Mouse (Mus musculus): ENCODE results near the gene Scoc. TPM values are rescaled to one million over a fixed set of nuclear protein-coding genes. Genes with fewer than 3 reads are reported as not detected.
A peak's percentile ranks its signal among the peaks of the same experiment; 100 is the strongest.

The Scoc gene
- polyA plus RNA-seq, 1 experiment from 2014 or later, result 80.7 TPM

- Histone ChIP-seq H3K4me1 (replicated peaks) (no peaks in the 10 kb centered on the region), H3K4me2 (no peak overlapping the region), H3K9me3 (replicated peaks) (no peaks in the 10 kb centered on the region), H3K27ac (no peak overlapping the region), H3K36me3 (no peaks in the 10 kb centered on the region), H3K9ac (no peak overlapping the region), H3K27me3 (no peaks in the 10 kb centered on the region), H3K4me3 (no peak overlapping the region)
- WGBS, result 68% methylated on average over 4 of the region's 4 CpGs
- ATAC-seq (replicated peaks; ENCODE audit: insufficient number of reproducible peaks, insufficient read depth, low FRiP score, low read depth), result no peak
Observed at GRCm38 (mm10) chr8:83397726-83398125, 60.5 kb downstream of the Scoc start.

GRCm38 (mm10) chr8:83396680-83397079, 61.5 kb downstream of the Scoc start:
- Histone ChIP-seq H3K27me3 (peaks cover 1% of the 10 kb centered on the region; the same call in 1 of the 2 replicates), H3K36me3 (no peaks in the 10 kb centered on the region), H3K9ac (no peak overlapping the region), H3K4me2 (no peak overlapping the region), H3K27ac (no peak overlapping the region), H3K4me3 (no peak overlapping the region), H3K9me3 (replicated peaks) (no peaks in the 10 kb centered on the region), H3K4me1 (replicated peaks) (no peaks in the 10 kb centered on the region)
- WGBS, result 79% methylated on average over 6 of the region's 6 CpGs
- no peak for ATAC-seq (replicated peaks; ENCODE audit: insufficient number of reproducible peaks, insufficient read depth, low FRiP score, low read depth)

GRCm38 (mm10) chr8:83394325-83394724, 63.9 kb downstream of the Scoc start:
- Histone ChIP-seq H3K27ac (no peak overlapping the region), H3K27me3 (peaks cover 23% of the 10 kb centered on the region), H3K9me3 (replicated peaks) (no peaks in the 10 kb centered on the region), H3K4me1 (replicated peaks) (peaks cover 7% of the 10 kb centered on the region), H3K4me3 (no peak overlapping the region), H3K4me2 (no peak overlapping the region), H3K9ac (no peak overlapping the region), H3K36me3 (no peaks in the 10 kb centered on the region)
- WGBS, result 80% methylated on average over 5 of the region's 5 CpGs
- ATAC-seq (replicated peaks; ENCODE audit: insufficient number of reproducible peaks, insufficient read depth, low FRiP score, low read depth), result no peak

GRCm38 (mm10) chr8:83392521-83392920, 65.7 kb downstream of the Scoc start:
- ATAC-seq (replicated peaks; ENCODE audit: insufficient number of reproducible peaks, insufficient read depth, low FRiP score, low read depth), result no peak
- Histone ChIP-seq H3K4me1 (replicated peaks) (peaks cover 7% of the 10 kb centered on the region), H3K4me2 (no peak overlapping the region), H3K27me3 (peaks cover 41% of the 10 kb centered on the region), H3K9ac (no peak overlapping the region), H3K4me3 (no peak overlapping the region), H3K27ac (no peak overlapping the region), H3K36me3 (no peaks in the 10 kb centered on the region), H3K9me3 (replicated peaks) (no peaks in the 10 kb centered on the region)
- WGBS, result 48% methylated on average over 1 of the region's 1 CpGs

- Histone ChIP-seq H3K9ac (peak overlapping the region; percentile 28; the same call in 1 of the 2 replicates), H3K4me1 (replicated peaks) (peaks cover 7% of the 10 kb centered on the region), H3K27ac (no peak overlapping the region), H3K9me3 (replicated peaks) (no peaks in the 10 kb centered on the region), H3K4me2 (peak overlapping the region; percentile 70), H3K4me3 (peak overlapping the region; percentile 42), H3K27me3 (peaks cover 42% of the 10 kb centered on the region), H3K36me3 (no peaks in the 10 kb centered on the region)
- ATAC-seq (replicated peaks; ENCODE audit: insufficient number of reproducible peaks, insufficient read depth, low FRiP score, low read depth), result no peak
- 10% methylated on average over 14 of the region's 14 CpGs for WGBS
Observed at GRCm38 (mm10) chr8:83390006-83390701, 68.0 kb downstream of the Scoc start.

- H3K36me3 ChIP-seq, result no peaks in the 10 kb centered on the region
- no peaks in the 10 kb centered on the region for H3K9me3 ChIP-seq (replicated peaks)
- H3K9ac ChIP-seq, result peak within 1 kb of the TSS; percentile 28; the same call in 1 of the 2 replicates
- ATAC-seq (replicated peaks; ENCODE audit: insufficient number of reproducible peaks, insufficient read depth, low FRiP score, low read depth), result no peak
- 4% methylated on average over 41 of the region's 41 CpGs for WGBS
- H3K4me1 ChIP-seq (replicated peaks), result peaks cover 7% of the 10 kb centered on the region
- peak within 1 kb of the TSS; percentile 42 for H3K4me3 ChIP-seq
- H3K4me2 ChIP-seq, result peak within 1 kb of the TSS; percentile 70
- H3K27ac ChIP-seq, result no peak within 1 kb of the TSS
- H3K27me3 ChIP-seq, result peaks cover 42% of the 10 kb centered on the region
Observed at GRCm38 (mm10) chr8:83389316-83390005, 68.7 kb downstream of the Scoc start, which contains the start of gene Clgn. Clgn (plus strand) TSS chr8:83389867.

- Histone ChIP-seq H3K9ac (no peak overlapping the region), H3K27me3 (peaks cover 4% of the 10 kb centered on the region), H3K36me3 (no peaks in the 10 kb centered on the region), H3K27ac (no peak overlapping the region), H3K4me3 (no peak overlapping the region), H3K4me2 (no peak overlapping the region), H3K9me3 (replicated peaks) (no peaks in the 10 kb centered on the region), H3K4me1 (replicated peaks) (no peaks in the 10 kb centered on the region)
- WGBS, result 30% methylated on average over 2 of the region's 2 CpGs
- ATAC-seq (replicated peaks; ENCODE audit: insufficient number of reproducible peaks, insufficient read depth, low FRiP score, low read depth), result no peak
Observed at GRCm38 (mm10) chr8:83382850-83383249, 75.3 kb downstream of the Scoc start.

- Histone ChIP-seq H3K27ac (no peak overlapping the region), H3K4me3 (no peak overlapping the region), H3K36me3 (no peaks in the 10 kb centered on the region), H3K27me3 (no peaks in the 10 kb centered on the region), H3K9me3 (replicated peaks) (no peaks in the 10 kb centered on the region), H3K9ac (no peak overlapping the region), H3K4me1 (replicated peaks) (no peaks in the 10 kb centered on the region), H3K4me2 (no peak overlapping the region)
- no peak for ATAC-seq (replicated peaks; ENCODE audit: insufficient number of reproducible peaks, insufficient read depth, low FRiP score, low read depth)
- 85% methylated on average over 2 of the region's 2 CpGs for WGBS
Observed at GRCm38 (mm10) chr8:83381016-83381415, 77.2 kb downstream of the Scoc start.

GRCm38 (mm10) chr8:83380141-83380540, 78.0 kb downstream of the Scoc start:
- no peak overlapping the region for H3K27ac ChIP-seq
- H3K36me3 ChIP-seq, result no peaks in the 10 kb centered on the region
- ATAC-seq (replicated peaks; ENCODE audit: insufficient number of reproducible peaks, insufficient read depth, low FRiP score, low read depth), result no peak
- no peaks in the 10 kb centered on the region for H3K4me1 ChIP-seq (replicated peaks)
- H3K4me2 ChIP-seq, result no peak overlapping the region
- H3K4me3 ChIP-seq, result no peak overlapping the region
- H3K9ac ChIP-seq, result no peak overlapping the region
- no peaks in the 10 kb centered on the region for H3K9me3 ChIP-seq (replicated peaks)
- H3K27me3 ChIP-seq, result no peaks in the 10 kb centered on the region
- 66% methylated on average over 4 of the region's 4 CpGs for WGBS

Other genes starting within 250 kb of the Scoc start
- gene Ucp1, start 168.0 kb downstream of the Scoc start, polyA plus RNA-seq (2015; fragmentation: Nextera tagmentation; extraction: Ambion mirVana), result not detected in 2 replicates
- 9.2 and 10.2 TPM in 2 replicates for gene Elmod2, start 125.9 kb downstream of the Scoc start, polyA plus RNA-seq (2015; fragmentation: Nextera tagmentation; extraction: Ambion mirVana)
- not detected in 2 replicates for gene Mgat4d, start 109.9 kb downstream of the Scoc start, polyA plus RNA-seq (2015; fragmentation: Nextera tagmentation; extraction: Ambion mirVana)
- gene Clgn, start 68.5 kb downstream of the Scoc start, polyA plus RNA-seq (2015; fragmentation: Nextera tagmentation; extraction: Ambion mirVana), result 0.04 and 0.10 TPM in 2 replicates
- gene Olfr370, start 77.4 kb upstream of the Scoc start, polyA plus RNA-seq (2015; fragmentation: Nextera tagmentation; extraction: Ambion mirVana), result not detected in 2 replicates
- 537 and 672 TPM in 2 replicates for gene Ndufb7, start 108.3 kb upstream of the Scoc start, polyA plus RNA-seq (2015; fragmentation: Nextera tagmentation; extraction: Ambion mirVana)
- 349 and 431 TPM in 2 replicates for gene Tecr, start 149.6 kb upstream of the Scoc start, polyA plus RNA-seq (2015; fragmentation: Nextera tagmentation; extraction: Ambion mirVana)
- gene Dnajb1, start 149.8 kb upstream of the Scoc start, polyA plus RNA-seq (2015; fragmentation: Nextera tagmentation; extraction: Ambion mirVana), result 36.7 and 47.2 TPM in 2 replicates
- gene Gipc1, start 194.3 kb upstream of the Scoc start, polyA plus RNA-seq (2015; fragmentation: Nextera tagmentation; extraction: Ambion mirVana), result 127 and 141 TPM in 2 replicates
- 0.45 and 0.84 TPM in 2 replicates for gene Ptger1, start 208.3 kb upstream of the Scoc start, polyA plus RNA-seq (2015; fragmentation: Nextera tagmentation; extraction: Ambion mirVana)
- gene Pkn1, start 240.8 kb upstream of the Scoc start, polyA plus RNA-seq (2015; fragmentation: Nextera tagmentation; extraction: Ambion mirVana), result 15.4 and 22.1 TPM in 2 replicates